Mouse (Mus musculus) forebrain, embryonic 12.5 days (tissue): Measurements from ENCODE around the gene March2. TPM values are rescaled to one million over a fixed set of nuclear protein-coding genes. Genes with fewer than 3 reads are reported as not detected.

ENCODE experiments used
- ATAC-seq: fragments of 200-750 bp; cut with Nextera tagmentation; 2 replicates; pipeline ENCODE4 v1.8.0; 2017; ENCODE audit warnings: moderate TSS enrichment; ENCODE audit not compliant: low FRiP score
- H3K27ac ChIP-seq: fragments of 300-500 bp; sonication (generic); 2 replicates; pipeline ENCODE4 v1.5.1; 2016; ENCODE audit warnings: mild to moderate bottlenecking
- H3K27me3 ChIP-seq: fragments of 300-500 bp; sonication (generic); 2 replicates; pipeline ENCODE4 v1.6.1; 2016; ENCODE audit warnings: mild to moderate bottlenecking
- H3K36me3 ChIP-seq: fragments of 300-500 bp; sonication (generic); replicated peaks from 2 replicates; pipeline ENCODE4 v1.6.1; 2016; ENCODE audit warnings: mild to moderate bottlenecking
- H3K4me1 ChIP-seq: fragments of 300-500 bp; sonication (generic); 2 replicates; pipeline ENCODE4 v1.6.1; 2016
- H3K4me2 ChIP-seq: fragments of 300-500 bp; sonication (generic); 2 replicates; pipeline ENCODE4 v1.6.1; 2016; ENCODE audit warnings: mild to moderate bottlenecking, moderate library complexity
- H3K4me3 ChIP-seq: fragments of 300-500 bp; sonication (generic); replicated peaks from 2 replicates; pipeline ENCODE4 v1.5.1; 2016; ENCODE audit warnings: mild to moderate bottlenecking
- H3K9ac ChIP-seq: fragments of 300-500 bp; sonication (generic); 2 replicates; pipeline ENCODE4 v1.6.1; 2016; ENCODE audit warnings: mild to moderate bottlenecking
- H3K9me3 ChIP-seq: fragments of 300-500 bp; sonication (generic); 2 replicates; pipeline ENCODE4 v1.6.1; 2016
- WGBS: fragments of 180-500 bp; shearing (Covaris S2); methylation state at CpG from one replicate; pipeline ENCODE4 v1.1.7; 2016; 5-methylcytosine and 5-hydroxymethylcytosine counted together
- polyA plus RNA-seq: library from polyadenylated mRNA; unstranded; fragments of >200 nt; fragmentation: Nextera tagmentation; extraction: Ambion mirVana; gene quantifications from 2 replicates; pipeline ENCODE4 v1.2.1, GENCODE M21; 2016

The March2 gene
- polyA plus RNA-seq, result 42.4 and 48.7 TPM in 2 replicates

- Histone ChIP-seq H3K4me3 (peak within 1 kb of the TSS; percentile 87), H3K27ac (no peak within 1 kb of the TSS), H3K4me1 (peaks cover 6% of the 10 kb centered on the region; the same call in 1 of the 2 replicates), H3K27me3 (no peaks in the 10 kb centered on the region), H3K9me3 (no peaks in the 10 kb centered on the region), H3K36me3 (no peaks in the 10 kb centered on the region), H3K9ac (peak within 1 kb of the TSS; percentile 75), H3K4me2 (peak within 1 kb of the TSS; percentile 65)
- ATAC-seq, result peak; percentile 100
- WGBS, result 0% methylated on average over 43 of the region's 46 CpGs
Observed at GRCm38 (mm10) chr17:33718384-33718881, at the start of gene March2. Gene March2 (minus strand): TSS chr17:33718670.

GRCm38 (mm10) chr17:33766389-33766788 is 47.9 kb upstream of the March2 start:
- Histone ChIP-seq H3K4me3 (no peak overlapping the region), H3K27me3 (no peaks in the 10 kb centered on the region), H3K9ac (no peak overlapping the region), H3K36me3 (no peaks in the 10 kb centered on the region), H3K27ac (no peak overlapping the region), H3K4me1 (no peaks in the 10 kb centered on the region), H3K9me3 (no peaks in the 10 kb centered on the region), H3K4me2 (no peak overlapping the region)
- 78% methylated on average over 3 of the region's 3 CpGs for WGBS
- ATAC-seq, result no peak

- Histone ChIP-seq H3K4me3 (peak within 1 kb of the TSS; percentile 79), H3K36me3 (peaks cover 11% of the 10 kb centered on the region), H3K27me3 (no peaks in the 10 kb centered on the region), H3K9ac (peak within 1 kb of the TSS; percentile 97), H3K27ac (peak within 1 kb of the TSS; percentile 99), H3K4me1 (peaks cover 40% of the 10 kb centered on the region), H3K4me2 (peak within 1 kb of the TSS; percentile 85), H3K9me3 (no peaks in the 10 kb centered on the region)
- 3% methylated on average over 35 of the region's 35 CpGs for WGBS
- peak; percentile 99 for ATAC-seq
Observed at GRCm38 (mm10) chr17:33760255-33761165, 42.0 kb upstream of the March2 start, which contains the start of gene Rab11b. Gene Rab11b (minus strand): TSS chr17:33760530.

- peaks cover 11% of the 10 kb centered on the region for H3K36me3 ChIP-seq
- peak; percentile 88 for ATAC-seq
- H3K9ac ChIP-seq, result peak overlapping the region; percentile 97
- peak overlapping the region; percentile 85 for H3K4me2 ChIP-seq
- under 1% methylated on average over 38 of the region's 38 CpGs for WGBS
- H3K27me3 ChIP-seq, result no peaks in the 10 kb centered on the region
- H3K9me3 ChIP-seq, result no peaks in the 10 kb centered on the region
- H3K4me3 ChIP-seq, result peak overlapping the region; percentile 79
- peaks cover 45% of the 10 kb centered on the region for H3K4me1 ChIP-seq
- peak overlapping the region; percentile 99 for H3K27ac ChIP-seq
Observed at GRCm38 (mm10) chr17:33759767-33760254, 41.3 kb upstream of the March2 start.

GRCm38 (mm10) chr17:33757231-33757630 is 38.8 kb upstream of the March2 start:
- no peak overlapping the region for H3K4me2 ChIP-seq
- WGBS, result 80% methylated on average over 4 of the region's 4 CpGs
- ATAC-seq, result no peak
- H3K9me3 ChIP-seq, result no peaks in the 10 kb centered on the region
- no peak overlapping the region for H3K4me3 ChIP-seq
- H3K4me1 ChIP-seq, result peaks cover 51% of the 10 kb centered on the region
- H3K27me3 ChIP-seq, result no peaks in the 10 kb centered on the region
- H3K9ac ChIP-seq, result no peak overlapping the region
- H3K27ac ChIP-seq, result no peak overlapping the region
- peaks cover 11% of the 10 kb centered on the region for H3K36me3 ChIP-seq

- H3K9ac ChIP-seq, result no peak overlapping the region
- H3K36me3 ChIP-seq, result peaks cover 17% of the 10 kb centered on the region
Observed at GRCm38 (mm10) chr17:33756108-33756790, 37.8 kb upstream of the March2 start.

GRCm38 (mm10) chr17:33755418-33756107 is 37.1 kb upstream of the March2 start:
- Histone ChIP-seq H3K4me1 (peaks cover 51% of the 10 kb centered on the region), H3K4me2 (no peak overlapping the region), H3K27me3 (no peaks in the 10 kb centered on the region), H3K4me3 (no peak overlapping the region), H3K36me3 (peaks cover 24% of the 10 kb centered on the region), H3K9ac (no peak overlapping the region), H3K9me3 (no peaks in the 10 kb centered on the region), H3K27ac (no peak overlapping the region)
- whole genome bisulfite sequencing, result 85% methylated on average over 10 of the region's 10 CpGs
- ATAC-seq, result no peak

More at GRCm38 (mm10) chr17:33756108-33756790, 37.8 kb upstream of the March2 start:
- Histone ChIP-seq H3K4me1 (peaks cover 51% of the 10 kb centered on the region), H3K9me3 (no peaks in the 10 kb centered on the region), H3K4me3 (no peak overlapping the region), H3K27me3 (no peaks in the 10 kb centered on the region), H3K27ac (no peak overlapping the region), H3K4me2 (no peak overlapping the region)
- no peak for ATAC-seq
- 85% methylated on average over 3 of the region's 3 CpGs for WGBS

GRCm38 (mm10) chr17:33754656-33755055 is 36.2 kb upstream of the March2 start:
- Histone ChIP-seq H3K4me1 (peaks cover 51% of the 10 kb centered on the region), H3K27ac (no peak overlapping the region), H3K4me3 (no peak overlapping the region), H3K9ac (no peak overlapping the region), H3K27me3 (no peaks in the 10 kb centered on the region), H3K36me3 (peaks cover 33% of the 10 kb centered on the region), H3K4me2 (no peak overlapping the region), H3K9me3 (no peaks in the 10 kb centered on the region)
- ATAC-seq, result no peak
- 61% methylated on average over 1 of the region's 1 CpGs for WGBS

- Histone ChIP-seq H3K4me3 (no peak overlapping the region), H3K27me3 (no peaks in the 10 kb centered on the region), H3K4me1 (peaks cover 29% of the 10 kb centered on the region), H3K27ac (no peak overlapping the region), H3K9me3 (no peaks in the 10 kb centered on the region), H3K36me3 (peaks cover 49% of the 10 kb centered on the region), H3K4me2 (no peak overlapping the region), H3K9ac (no peak overlapping the region)
- no peak for ATAC-seq
- 97% methylated on average over 2 of the region's 2 CpGs for WGBS
Observed at GRCm38 (mm10) chr17:33752297-33752696, 33.8 kb upstream of the March2 start.

GRCm38 (mm10) chr17:33751181-33751580 is 32.7 kb upstream of the March2 start:
- Histone ChIP-seq H3K4me3 (no peak overlapping the region), H3K4me2 (no peak overlapping the region), H3K27ac (no peak overlapping the region), H3K36me3 (peaks cover 48% of the 10 kb centered on the region), H3K9ac (no peak overlapping the region), H3K9me3 (no peaks in the 10 kb centered on the region), H3K4me1 (peaks cover 18% of the 10 kb centered on the region), H3K27me3 (no peaks in the 10 kb centered on the region)
- no peak for ATAC-seq

GRCm38 (mm10) chr17:33749451-33749850 is 31.0 kb upstream of the March2 start:
- no peaks in the 10 kb centered on the region for H3K27me3 ChIP-seq
- H3K27ac ChIP-seq, result no peak overlapping the region
- no peak overlapping the region for H3K9ac ChIP-seq
- 98% methylated on average over 5 of the region's 5 CpGs for WGBS
- H3K36me3 ChIP-seq, result peaks cover 61% of the 10 kb centered on the region
- no peak overlapping the region for H3K4me3 ChIP-seq
- no peak overlapping the region for H3K4me2 ChIP-seq
- H3K4me1 ChIP-seq, result peaks cover 3% of the 10 kb centered on the region; the same call in 1 of the 2 replicates
- no peak for ATAC-seq
- no peaks in the 10 kb centered on the region for H3K9me3 ChIP-seq

- Histone ChIP-seq H3K27ac (no peak overlapping the region), H3K4me1 (no peaks in the 10 kb centered on the region), H3K9ac (no peak overlapping the region), H3K36me3 (peaks cover 52% of the 10 kb centered on the region), H3K4me3 (no peak overlapping the region), H3K4me2 (no peak overlapping the region), H3K27me3 (no peaks in the 10 kb centered on the region), H3K9me3 (no peaks in the 10 kb centered on the region)
- no peak for ATAC-seq
- WGBS, result 76% methylated on average over 2 of the region's 2 CpGs
Observed at GRCm38 (mm10) chr17:33746011-33746410, 27.5 kb upstream of the March2 start.
